Mouse (Mus musculus) induced T-regulatory cell, adult 2 months (primary cell): ENCODE data around the gene Hapln4.

Experiments
- DNase-seq: peaks from one replicate; pipeline ENCODE4 v3.0.0-alpha.2; 2012; ENCODE audit warnings: low read depth

Gene Hapln4

GRCm38 (mm10) chr8:70100241-70100640 lies 17.0 kb downstream of the Hapln4 start:
- DNase-seq: no peak

GRCm38 (mm10) chr8:70104506-70104905 lies 21.2 kb downstream of the Hapln4 start:
- peak; percentile 77 for DNase-seq

GRCm38 (mm10) chr8:70104922-70105321 lies 21.7 kb downstream of the Hapln4 start:
- no peak for DNase-seq

GRCm38 (mm10) chr8:70110451-70110850 lies 27.2 kb downstream of the Hapln4 start:
- DNase-seq: no peak

- no peak for DNase-seq
Observed at GRCm38 (mm10) chr8:70111192-70111795, 28.0 kb downstream of the Hapln4 start.

- DNase-seq: no peak
Observed at GRCm38 (mm10) chr8:70112401-70113016, 29.3 kb downstream of the Hapln4 start.

- DNase-seq: no peak
Observed at GRCm38 (mm10) chr8:70114488-70114887, 31.2 kb downstream of the Hapln4 start.

GRCm38 (mm10) chr8:70114892-70115291 lies 31.6 kb downstream of the Hapln4 start:
- no peak for DNase-seq

- DNase-seq: peak; percentile 51
Observed at GRCm38 (mm10) chr8:70117611-70118010, 34.4 kb downstream of the Hapln4 start.

- no peak for DNase-seq
Observed at GRCm38 (mm10) chr8:70118726-70119700, 35.8 kb downstream of the Hapln4 start.

- peak; percentile 51 for DNase-seq
Observed at GRCm38 (mm10) chr8:70120667-70121066, 37.4 kb downstream of the Hapln4 start, which contains the start of gene Ncan. Gene Ncan, minus strand, starts transcription at chr8:70120873.

- peak; percentile 47 for DNase-seq
Observed at GRCm38 (mm10) chr8:70122863-70123262, 39.6 kb downstream of the Hapln4 start.

GRCm38 (mm10) chr8:70124992-70125391 lies 41.7 kb downstream of the Hapln4 start:
- no peak for DNase-seq

GRCm38 (mm10) chr8:70128435-70128834 lies 45.2 kb downstream of the Hapln4 start:
- no peak for DNase-seq

- DNase-seq: no peak
Observed at GRCm38 (mm10) chr8:70129309-70129952, 46.2 kb downstream of the Hapln4 start.

- no peak for DNase-seq
Observed at GRCm38 (mm10) chr8:70130066-70130465, 46.8 kb downstream of the Hapln4 start.

GRCm38 (mm10) chr8:70131166-70131883 lies 48.1 kb downstream of the Hapln4 start, which contains the start of gene Nr2c2ap:
Gene Nr2c2ap, plus strand, starts transcription at chr8:70131333.
- peak; percentile 96 for DNase-seq

- no peak for DNase-seq
Observed at GRCm38 (mm10) chr8:70134086-70134485, 50.8 kb downstream of the Hapln4 start.

- DNase-seq: no peak
Observed at GRCm38 (mm10) chr8:70134931-70135330, 51.7 kb downstream of the Hapln4 start.

- no peak for DNase-seq
Observed at GRCm38 (mm10) chr8:70136591-70136990, 53.3 kb downstream of the Hapln4 start.

GRCm38 (mm10) chr8:70137890-70138289 lies 54.6 kb downstream of the Hapln4 start:
- DNase-seq: no peak
